Mouse (Mus musculus) G1E (cell line): ENCODE measurements around the gene Kcnma1. TPM values are rescaled to one million over a fixed set of nuclear protein-coding genes. Genes with fewer than 3 reads are reported as not detected.
A peak's percentile ranks its signal among the peaks of the same experiment; 100 is the strongest.

Experiments
- ATAC-seq: 2 replicates; pipeline ENCODE4 v1.8.0; 2016; ENCODE audit warnings: mild to moderate bottlenecking; ENCODE audit not compliant: insufficient number of reproducible peaks, poor library complexity, low FRiP score, severe bottlenecking; ENCODE audit errors: extremely low read depth
- DNase-seq: peaks from one replicate; pipeline ENCODE4 v3.0.0; 2012; ENCODE audit warnings: low spot score
- H3K27me3 ChIP-seq: 2 replicates; pipeline ENCODE4 v1.6.1; 2012; ENCODE audit warnings: mild to moderate bottlenecking, low read length, inconsistent platforms; ENCODE audit not compliant: insufficient read depth
- H3K36me3 ChIP-seq: replicated peaks from 2 replicates; pipeline ENCODE3; 2012; ENCODE audit warnings: mild to moderate bottlenecking, inconsistent platforms
- H3K4me1 ChIP-seq: 2 replicates; pipeline ENCODE4 v1.6.1; 2012; ENCODE audit warnings: low read depth, low read length, inconsistent platforms, mixed read lengths; ENCODE audit not compliant: insufficient read depth
- H3K4me3 ChIP-seq: 2 replicates; pipeline ENCODE4 v1.5.1; 2012; ENCODE audit warnings: low read depth, mild to moderate bottlenecking, inconsistent platforms, low read length, moderate library complexity, mixed read lengths
- H3K9me3 ChIP-seq: replicated peaks from 2 replicates; pipeline ENCODE4 v1.6.1; 2012; ENCODE audit warnings: inconsistent platforms
- CTCF ChIP-seq: IDR thresholded peaks from 2 replicates; pipeline ENCODE4 v1.5.1; 2012; ENCODE audit warnings: low read depth, low read length, inconsistent platforms, mixed read lengths
- GATA1 ChIP-seq: IDR thresholded peaks from 2 replicates; pipeline ENCODE4 v1.6.1; 2012; ENCODE audit warnings: borderline replicate concordance, low read length, inconsistent platforms, mixed read lengths
- GATA2 ChIP-seq: IDR thresholded peaks from 2 replicates; pipeline ENCODE4 v1.6.1; 2012; ENCODE audit warnings: low read depth, low read length, inconsistent platforms, borderline replicate concordance
- POLR2AphosphoS5 ChIP-seq: IDR thresholded peaks from 2 replicates; pipeline ENCODE4 v1.6.1; 2012; ENCODE audit warnings: low read depth, low read length, inconsistent platforms; ENCODE audit not compliant: insufficient replicate concordance
- TAL1 ChIP-seq: conservative IDR thresholded peaks from 2 replicates; pipeline ENCODE4 v1.6.1; 2012; ENCODE audit warnings: low read depth, low read length, inconsistent platforms, mixed read lengths
- polyA plus RNA-seq: library from polyadenylated mRNA; stranded (reverse); fragments of >175 nt; gene quantifications from 2 replicates; pipeline ENCODE4 v1.2.3, GENCODE M21; 2012
- total RNA-seq, 2 experiments: library from RNA; stranded (forward) in 1 of 2; stranded (reverse) in 1 of 2; fragments of 200-1000 nt in 1 of 2; fragments of >200 nt in 1 of 2; fragmentation: Nextera tagmentation in 1 of 2; gene quantifications; 2 replicates each; pipeline ENCODE4 v1.2.3; 2014 to 2017

Kcnma1 gene
- not detected in 2 replicates for total RNA-seq (2014; fragmentation: Nextera tagmentation)
- total RNA-seq (2017), result 0.12 and 0.27 TPM in 2 replicates
- not detected in 2 replicates for polyA plus RNA-seq

DNA sequence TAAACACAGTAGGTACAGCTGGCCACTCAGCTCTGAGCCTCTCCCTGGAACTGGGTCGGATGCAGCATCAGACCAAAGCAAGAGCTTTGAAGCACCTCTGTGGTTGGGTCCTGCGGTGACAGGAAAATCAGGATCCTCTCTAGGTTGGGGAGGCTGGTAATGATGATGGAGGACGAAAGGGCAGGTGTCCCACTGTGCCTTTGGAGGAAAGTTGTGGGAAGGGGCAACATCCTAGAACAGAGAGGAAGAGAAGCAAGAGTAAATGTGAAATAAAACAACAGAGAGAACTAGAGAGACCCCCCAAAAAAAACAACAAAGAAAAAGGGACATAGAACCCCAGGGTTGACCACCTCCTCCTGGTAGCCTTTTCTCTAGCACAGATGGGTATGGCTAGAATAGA is at the start of gene Kcnma1:
TSS of gene Kcnma1 (minus strand) at position 101 of the 400 bp plus-strand sequence.
- TF ChIP-seq GATA2 (no peak), GATA1 (no peak), POLR2AphosphoS5 (no peak), TAL1 (no peak), CTCF (no peak)
- DNase-seq (no peak), ATAC-seq (no peak)
- Histone ChIP-seq H3K27me3 (peaks cover 2% of the 10 kb centered on the region; the same call in 1 of the 2 replicates), H3K9me3 (no peaks in the 10 kb centered on the region), H3K36me3 (no peaks in the 10 kb centered on the region), H3K4me1 (no peaks in the 10 kb centered on the region), H3K4me3 (no peak within 1 kb of the TSS)

GRCm38 (mm10) chr14:24059747-24060146 is 45.5 kb upstream of the Kcnma1 start:
- Histone ChIP-seq H3K27me3 (no peaks in the 10 kb centered on the region; the same call in 1 of the 2 replicates), H3K36me3 (no peaks in the 10 kb centered on the region), H3K9me3 (no peaks in the 10 kb centered on the region), H3K4me1 (no peaks in the 10 kb centered on the region), H3K4me3 (no peak overlapping the region)
- ATAC-seq (no peak), DNase-seq (no peak)
- TF ChIP-seq POLR2AphosphoS5, result no peak
- 0 out of 2 replicates have a peak, but pooled peaks have one; percentile 37 for TF ChIP-seq CTCF

- H3K9me3 ChIP-seq, result no peaks in the 10 kb centered on the region
- H3K36me3 ChIP-seq, result no peaks in the 10 kb centered on the region
- ATAC-seq (no peak), DNase-seq (no peak)
- no peaks in the 10 kb centered on the region for H3K4me1 ChIP-seq
- no peak overlapping the region for H3K4me3 ChIP-seq
- no peak for TF ChIP-seq GATA1
- TF ChIP-seq GATA2, result no peak
- no peak for TF ChIP-seq CTCF
- no peak for TF ChIP-seq POLR2AphosphoS5
- TF ChIP-seq TAL1, result no peak
- no peaks in the 10 kb centered on the region; the same call in 1 of the 2 replicates for H3K27me3 ChIP-seq
These were observed 45.0 kb upstream of the Kcnma1 start for GRCm38 (mm10) chr14:24059287-24059686.

DNA sequence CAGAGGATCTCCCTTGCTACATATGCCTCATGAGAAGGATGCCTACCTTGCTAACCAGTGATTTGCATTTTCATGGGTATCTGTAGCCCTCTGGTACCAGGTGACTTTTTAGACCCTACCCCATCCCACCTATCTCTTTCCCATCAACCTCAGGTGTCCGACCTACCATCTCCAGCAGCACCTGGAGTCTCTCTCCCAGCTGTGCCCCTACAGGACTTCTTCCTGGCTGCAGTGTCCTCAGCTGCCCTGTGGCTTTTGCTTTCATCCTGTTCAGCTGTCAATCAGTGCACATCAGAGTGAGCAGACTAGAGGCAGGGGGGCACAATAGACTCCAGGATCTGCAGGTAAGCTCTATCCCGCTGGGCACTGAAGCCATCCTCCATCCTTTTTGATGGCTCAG is 37.5 kb upstream of the Kcnma1 start:
- Histone ChIP-seq H3K36me3 (no peaks in the 10 kb centered on the region), H3K4me3 (no peak overlapping the region), H3K27me3 (peaks cover 8% of the 10 kb centered on the region), H3K9me3 (no peaks in the 10 kb centered on the region), H3K4me1 (no peaks in the 10 kb centered on the region)
- TF ChIP-seq GATA1 (no peak), CTCF (no peak), TAL1 (no peak), POLR2AphosphoS5 (no peak), GATA2 (no peak)
- no peak for ATAC-seq
- no peak for DNase-seq

DNA sequence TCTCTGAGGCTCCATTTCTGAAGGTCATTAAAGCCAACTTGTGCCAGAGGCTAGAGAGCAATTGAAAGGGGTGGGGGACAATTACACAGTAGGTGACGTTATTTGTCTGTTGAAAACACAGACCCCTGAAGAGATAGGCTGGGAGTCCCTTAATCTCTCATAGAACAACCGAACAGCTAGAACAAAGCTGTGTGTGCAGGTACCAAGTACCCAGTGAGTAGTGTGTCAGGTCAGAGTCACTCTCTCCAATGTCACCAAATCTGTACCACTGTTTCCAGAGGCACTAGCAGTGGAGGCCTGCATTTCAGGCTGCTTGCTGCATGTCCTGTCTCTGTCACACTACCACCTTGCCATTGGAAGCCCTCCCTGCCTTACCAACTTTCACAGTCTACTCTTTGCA is 22.3 kb upstream of the Kcnma1 start:
- H3K27me3 ChIP-seq, result peaks cover 8% of the 10 kb centered on the region; the same call in 1 of the 2 replicates
- no peaks in the 10 kb centered on the region for H3K36me3 ChIP-seq
- no peaks in the 10 kb centered on the region for H3K9me3 ChIP-seq
- ATAC-seq, result no peak
- no peaks in the 10 kb centered on the region for H3K4me1 ChIP-seq
- TF ChIP-seq POLR2AphosphoS5, result no peak
- no peak for TF ChIP-seq CTCF
- TF ChIP-seq GATA2, result no peak
- no peak for DNase-seq
- H3K4me3 ChIP-seq, result no peak overlapping the region

DNA sequence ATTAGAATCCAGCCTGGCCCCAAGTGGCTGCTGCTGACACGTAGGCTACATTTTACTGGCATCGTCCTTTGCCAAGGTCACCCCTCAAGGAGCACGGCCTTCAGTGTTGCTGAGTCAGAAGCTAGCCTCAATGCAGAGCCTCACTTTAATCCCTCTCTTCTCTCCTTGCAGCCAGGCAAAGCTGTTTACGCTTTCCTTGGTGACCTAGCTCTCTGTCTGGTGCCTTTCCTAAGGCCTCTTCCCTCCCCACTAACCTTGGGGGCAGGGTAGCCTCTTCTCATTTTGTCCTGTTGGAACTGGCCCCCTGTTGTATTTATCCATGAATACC is 21.9 kb upstream of the Kcnma1 start:
- H3K27me3 ChIP-seq, result peaks cover 8% of the 10 kb centered on the region; the same call in 1 of the 2 replicates
- H3K9me3 ChIP-seq, result no peaks in the 10 kb centered on the region
- DNase-seq (no peak), ATAC-seq (no peak)
- no peak overlapping the region for H3K4me3 ChIP-seq
- H3K4me1 ChIP-seq, result no peaks in the 10 kb centered on the region
- no peak for TF ChIP-seq TAL1
- TF ChIP-seq POLR2AphosphoS5, result no peak
- no peak for TF ChIP-seq GATA2
- TF ChIP-seq GATA1, result no peak
- TF ChIP-seq CTCF, result no peak
- no peaks in the 10 kb centered on the region for H3K36me3 ChIP-seq
